Mouse (Mus musculus) monocyte, adult 5-6 weeks (primary cell): ENCODE data around the gene Rplp2. TPM values are rescaled to one million over a fixed set of nuclear protein-coding genes. Genes with fewer than 3 reads are reported as not detected.
A peak's percentile ranks its signal among the peaks of the same experiment; 100 is the strongest.

Experiments
- ATAC-seq: fragments of 153-309, 156-312 bp; replicated peaks from 2 replicates; pipeline ENCODE4 v1.8.0; 2017; ENCODE audit warnings: mild to moderate bottlenecking; ENCODE audit not compliant: low TSS enrichment, insufficient number of reproducible peaks, severe bottlenecking, poor library complexity, low FRiP score
- total RNA-seq: library from RNA; stranded (forward); fragments of 200-1000, 200-491, 200-594 nt; gene quantifications from 3 replicates; pipeline ENCODE4 v1.2.3, GENCODE M21; 2017

Gene Rplp2
- total RNA-seq, 1 experiment from 2014 or later, result 3,796 TPM

- no peak for ATAC-seq
Measured at GRCm38 (mm10) chr7:141476226-141476980, 29.2 kb downstream of the Rplp2 start.

- ATAC-seq, result no peak
Measured at GRCm38 (mm10) chr7:141476981-141477370, 29.8 kb downstream of the Rplp2 start.

GRCm38 (mm10) chr7:141477578-141478269 is 30.6 kb downstream of the Rplp2 start:
- no peak for ATAC-seq

- no peak for ATAC-seq
Measured at GRCm38 (mm10) chr7:141478270-141478748, 31.1 kb downstream of the Rplp2 start.

GRCm38 (mm10) chr7:141480842-141481497 is 33.8 kb downstream of the Rplp2 start:
- peak; percentile 83 for ATAC-seq

- ATAC-seq, result no peak
Measured at GRCm38 (mm10) chr7:141481498-141482401, 34.6 kb downstream of the Rplp2 start.

- ATAC-seq, result no peak
Measured at GRCm38 (mm10) chr7:141482531-141483024, 35.4 kb downstream of the Rplp2 start.

GRCm38 (mm10) chr7:141483114-141483653 is 36.0 kb downstream of the Rplp2 start:
- ATAC-seq, result no peak

- ATAC-seq, result no peak
Measured at GRCm38 (mm10) chr7:141484186-141485120, 37.3 kb downstream of the Rplp2 start.

- ATAC-seq, result no peak
Measured at GRCm38 (mm10) chr7:141485186-141485585, 38.0 kb downstream of the Rplp2 start.

- ATAC-seq, result no peak
Measured at GRCm38 (mm10) chr7:141485606-141486005, 38.4 kb downstream of the Rplp2 start.

GRCm38 (mm10) chr7:141486239-141486638 is 39.1 kb downstream of the Rplp2 start:
- no peak for ATAC-seq

GRCm38 (mm10) chr7:141487141-141487540 is 40.0 kb downstream of the Rplp2 start:
- ATAC-seq, result no peak

- ATAC-seq, result no peak
Measured at GRCm38 (mm10) chr7:141491151-141491550, 44.0 kb downstream of the Rplp2 start.

GRCm38 (mm10) chr7:141492738-141493137 is 45.6 kb downstream of the Rplp2 start:
- no peak for ATAC-seq

- no peak for ATAC-seq
Measured at GRCm38 (mm10) chr7:141493729-141494128, 46.6 kb downstream of the Rplp2 start.

- no peak for ATAC-seq
Measured at GRCm38 (mm10) chr7:141495379-141495778, 48.2 kb downstream of the Rplp2 start.
